Mouse (Mus musculus): Measurements from ENCODE around the gene Bod1l. TPM values are rescaled to one million over a fixed set of nuclear protein-coding genes. Genes with fewer than 3 reads are reported as not detected.

Bod1l gene
- polyA plus RNA-seq, 1 experiment from 2014 or later, result 22.8 TPM

GRCm38 (mm10) chr5:41744234-41744633 lies 99.9 kb downstream of the Bod1l start:
- Histone ChIP-seq H3K27ac (ENCODE audit: low read depth, low read length) (no peak overlapping the region), H3K4me1 (replicated peaks; ENCODE audit: control insufficient read depth, insufficient read depth, low read length) (no peaks in the 10 kb centered on the region), H3K4me3 (ENCODE audit: low read depth, low read length) (no peak overlapping the region), H3K4me2 (ENCODE audit: low read depth, low read length, severe bottlenecking) (no peak overlapping the region), H3K9me3 (ENCODE audit: control insufficient read depth, low read length) (no peaks in the 10 kb centered on the region), H3K27me3 (ENCODE audit: control insufficient read depth, insufficient read depth, low read length) (peaks cover 50% of the 10 kb centered on the region), H3K9ac (ENCODE audit: low read length) (no peak overlapping the region), H3K36me3 (ENCODE audit: control insufficient read depth, insufficient read depth, low read length) (no peaks in the 10 kb centered on the region)
- WGBS, result 9% methylated on average over 7 of the region's 7 CpGs
- no peak for ATAC-seq (replicated peaks; ENCODE audit: low FRiP score)
- DNase-seq (ENCODE audit: low spot score), result no peak

GRCm38 (mm10) chr5:41738817-41739216 lies 105.3 kb downstream of the Bod1l start:
- no peak overlapping the region for H3K9ac ChIP-seq (ENCODE audit: low read length)
- 58% methylated on average over 6 of the region's 6 CpGs for WGBS
- no peaks in the 10 kb centered on the region for H3K4me1 ChIP-seq (replicated peaks; ENCODE audit: control insufficient read depth, insufficient read depth, low read length)
- H3K27me3 ChIP-seq (ENCODE audit: control insufficient read depth, insufficient read depth, low read length), result 0 out of 2 replicates have a peak, but pooled peaks cover 4% of the 10 kb centered on the region
- H3K27ac ChIP-seq (ENCODE audit: low read depth, low read length), result no peak overlapping the region
- no peak for DNase-seq (ENCODE audit: low spot score)
- H3K4me3 ChIP-seq (ENCODE audit: low read depth, low read length), result no peak overlapping the region
- no peaks in the 10 kb centered on the region for H3K9me3 ChIP-seq (ENCODE audit: control insufficient read depth, low read length)
- H3K4me2 ChIP-seq (ENCODE audit: low read depth, low read length, severe bottlenecking), result no peak overlapping the region
- no peaks in the 10 kb centered on the region for H3K36me3 ChIP-seq (ENCODE audit: control insufficient read depth, insufficient read depth, low read length)
- no peak for ATAC-seq (replicated peaks; ENCODE audit: low FRiP score)

Small RNA genes within 50 kb of the gene (microRNA-seq; reads per million reads assigned to microRNA genes)
- not detected for gene Mir6414 (ENCODE audit: insufficient number of aligned reads)

Other genes starting within 250 kb of the Bod1l start
- 95.8 and 98.2 TPM in 2 replicates for gene Rab28, start 136.2 kb downstream of the Bod1l start, polyA plus RNA-seq (2014; fragmentation: Nextera tagmentation; extraction: Ambion mirVana)
- gene Nkx3-2, start 79.8 kb downstream of the Bod1l start, polyA plus RNA-seq (2014; fragmentation: Nextera tagmentation; extraction: Ambion mirVana), result not detected in 2 replicates
- gene Gm16223, start 223.6 kb upstream of the Bod1l start, polyA plus RNA-seq (2014; fragmentation: Nextera tagmentation; extraction: Ambion mirVana), result not detected in 2 replicates

Measured in forebrain, embryonic 11.5 days (tissue).